ENCODE assay signal across 7 mouse cellular contexts in genomic region chr16:55973431-55974255, GRCm38 (mm10). TPM values are rescaled to one million over a fixed set of nuclear protein-coding genes. Genes with fewer than 3 reads are reported as not detected.
DNase-seq lines count a peak whose midpoint lies in the region; ATAC-seq and TF ChIP-seq lines count a peak whose summit lies in the region.

Gene Zbtb11 (plus strand): TSS chr16:55973883.

- H3K27ac ChIP-seq in embryonic facial prominence, embryonic 10.5 days (replicated peaks): peak within 1 kb of the TSS; percentile 90
- H3K27ac ChIP-seq in intestine, postnatal 0 days (ENCODE audit: low read depth, low read length): peak within 1 kb of the TSS; percentile 96
- peak within 1 kb of the TSS; percentile 68 for H3K27ac ChIP-seq in midbrain, embryonic 12.5 days (replicated peaks)
- peak within 1 kb of the TSS; percentile 86 for H3K27ac ChIP-seq in small intestine, adult 2 months (ENCODE audit: insufficient read depth, low read depth, low read length)

- no peaks in the 10 kb centered on the region for H3K27me3 ChIP-seq in embryonic facial prominence, embryonic 10.5 days (replicated peaks; ENCODE audit: low read depth, poor library complexity, severe bottlenecking)
- H3K27me3 ChIP-seq in intestine, postnatal 0 days (replicated peaks; ENCODE audit: control insufficient read depth, insufficient read depth, low read length): no peaks in the 10 kb centered on the region
- H3K27me3 ChIP-seq in midbrain, embryonic 12.5 days: no peaks in the 10 kb centered on the region
- no peaks in the 10 kb centered on the region for H3K27me3 ChIP-seq in small intestine, adult 2 months (ENCODE audit: control insufficient read depth, insufficient read depth, low read length)

- intact Hi-C loops in left cerebral cortex, postnatal 4 days (cut with DNase I): loop anchor here (5.0 kb wide), 1 partner anchor 54 kb away; the partner anchor contains the start of gene Pcnp

- peak within 1 kb of the TSS; percentile 93 for H3K9ac ChIP-seq in intestine, postnatal 0 days (ENCODE audit: low read depth, low read length)
- H3K9ac ChIP-seq in midbrain, embryonic 12.5 days (replicated peaks): peak within 1 kb of the TSS; percentile 83

- TF ChIP-seq CTCF in intestine, postnatal 0 days (IDR thresholded peaks at IDR 0.05; ENCODE audit: low read depth): peak; percentile 45
- TF ChIP-seq CTCF in small intestine, adult 2 months (IDR thresholded peaks at IDR 0.05; ENCODE audit: extremely low read depth, insufficient read length, insufficient replicate concordance, low read depth, low read length): no peak

- peak; percentile 100 for DNase-seq in adrenal gland, postnatal 10 days
- DNase-seq in embryonic facial prominence, embryonic 10.5 days (ENCODE audit: low spot score): peak; percentile 100
- peak; percentile 73 for DNase-seq in gonadal fat pad, adult 2 months (ENCODE audit: low read depth)
- DNase-seq in left cerebral cortex, postnatal 4 days: peak; percentile 100

- H3K9me3 ChIP-seq in embryonic facial prominence, embryonic 10.5 days: no peaks in the 10 kb centered on the region
- H3K9me3 ChIP-seq in intestine, postnatal 0 days (ENCODE audit: control insufficient read depth): no peaks in the 10 kb centered on the region
- H3K9me3 ChIP-seq in midbrain, embryonic 12.5 days: no peaks in the 10 kb centered on the region

- peaks cover 30% of the 10 kb centered on the region for H3K4me1 ChIP-seq in embryonic facial prominence, embryonic 10.5 days
- H3K4me1 ChIP-seq in intestine, postnatal 0 days (replicated peaks; ENCODE audit: control insufficient read depth, insufficient read depth, low read length): 0 out of 2 replicates have a peak, but pooled peaks cover 4% of the 10 kb centered on the region
- H3K4me1 ChIP-seq in midbrain, embryonic 12.5 days: peaks cover 23% of the 10 kb centered on the region
- peaks cover 2% of the 10 kb centered on the region; the same call in 1 of the 2 replicates for H3K4me1 ChIP-seq in small intestine, adult 2 months (ENCODE audit: control insufficient read depth, insufficient read depth, insufficient read length, low read length)

- TF ChIP-seq POLR2A in small intestine, adult 2 months (IDR thresholded peaks at IDR 0.05; ENCODE audit: low read depth, low read length): peak; percentile 66

- peaks cover 54% of the 10 kb centered on the region for H3K36me3 ChIP-seq in embryonic facial prominence, embryonic 10.5 days (replicated peaks)
- peaks cover 23% of the 10 kb centered on the region for H3K36me3 ChIP-seq in intestine, postnatal 0 days (ENCODE audit: control insufficient read depth, insufficient read depth)
- peaks cover 40% of the 10 kb centered on the region for H3K36me3 ChIP-seq in midbrain, embryonic 12.5 days
- peaks cover 25% of the 10 kb centered on the region for H3K36me3 ChIP-seq in small intestine, adult 2 months (ENCODE audit: control insufficient read depth, insufficient read depth, low read length)

- peak within 1 kb of the TSS; percentile 99 for H3K4me3 ChIP-seq in embryonic facial prominence, embryonic 10.5 days
- H3K4me3 ChIP-seq in intestine, postnatal 0 days (ENCODE audit: low read depth, low read length): peak within 1 kb of the TSS; percentile 100
- H3K4me3 ChIP-seq in midbrain, embryonic 12.5 days: peak within 1 kb of the TSS; percentile 75
- H3K4me3 ChIP-seq in small intestine, adult 2 months (ENCODE audit: low read depth, low read length): peak within 1 kb of the TSS; percentile 99

- peak within 1 kb of the TSS; percentile 83 for H3K4me2 ChIP-seq in intestine, postnatal 0 days (replicated peaks; ENCODE audit: low read depth)
- peak within 1 kb of the TSS; percentile 87 for H3K4me2 ChIP-seq in midbrain, embryonic 12.5 days (replicated peaks)

- under 1% methylated on average over 85 of the region's 86 CpGs for WGBS in embryonic facial prominence, embryonic 10.5 days
- under 1% methylated on average over 78 of the region's 86 CpGs for WGBS in intestine, postnatal 0 days
- under 1% methylated on average over 78 of the region's 86 CpGs for WGBS in midbrain, embryonic 12.5 days
- WGBS in small intestine, adult 2 months: under 1% methylated on average over 85 of the region's 86 CpGs

- ATAC-seq in intestine, postnatal 0 days: peak; percentile 92
- ATAC-seq in midbrain, embryonic 12.5 days (ENCODE audit: low FRiP score, low read depth): peak; percentile 99

RNA-seq across cellular contexts. Expression of gene Zbtb11, which starts in this region (rescaled TPM):
- total RNA-seq in adrenal gland, postnatal 10 days (2021): 10 to 100 TPM; 17.0 to 17.7 TPM
- polyA plus RNA-seq in embryonic facial prominence, embryonic 10.5 days (2016; fragmentation: Nextera tagmentation; extraction: Ambion mirVana): 17.1 and 18.7 TPM in 2 replicates
- polyA plus RNA-seq in gonadal fat pad, adult 2 months (2012; rRNA removed): 3.5 and 5.2 TPM in 2 replicates
- polyA plus RNA-seq in intestine, postnatal 0 days (2015; fragmentation: Nextera tagmentation; extraction: Ambion mirVana): 5.8 and 7.1 TPM in 2 replicates
- 10 to 100 TPM; 29.1 to 31.8 TPM for total RNA-seq in left cerebral cortex, postnatal 4 days (2021)
- polyA plus RNA-seq in midbrain, embryonic 12.5 days (2016; fragmentation: Nextera tagmentation; extraction: Ambion mirVana): 21.5 and 21.6 TPM in 2 replicates
- polyA plus RNA-seq in small intestine, adult 2 months (2012; rRNA removed): 1.6 and 2.4 TPM in 2 replicates

Comparison
In these comparisons a context has a peak if more than half of its experiments do, and no peak if none do; other contexts are left out.
1. Peak in every context shown above with its lines: DNase-seq, ATAC-seq, H3K4me3 ChIP-seq and H3K27ac ChIP-seq.